Mouse (Mus musculus) neural tube, postnatal 0 days (tissue): ENCODE results near the gene Txndc17. TPM values are rescaled to one million over a fixed set of nuclear protein-coding genes. Genes with fewer than 3 reads are reported as not detected.

Experiments
- polyA plus RNA-seq: library from polyadenylated mRNA; unstranded; fragments of >200 nt; fragmentation: Nextera tagmentation; extraction: Ambion mirVana; gene quantifications from 2 replicates; pipeline ENCODE4 v1.2.1, GENCODE M21; 2015

Gene Txndc17
- polyA plus RNA-seq = 162 and 180 TPM in 2 replicates

DNA sequence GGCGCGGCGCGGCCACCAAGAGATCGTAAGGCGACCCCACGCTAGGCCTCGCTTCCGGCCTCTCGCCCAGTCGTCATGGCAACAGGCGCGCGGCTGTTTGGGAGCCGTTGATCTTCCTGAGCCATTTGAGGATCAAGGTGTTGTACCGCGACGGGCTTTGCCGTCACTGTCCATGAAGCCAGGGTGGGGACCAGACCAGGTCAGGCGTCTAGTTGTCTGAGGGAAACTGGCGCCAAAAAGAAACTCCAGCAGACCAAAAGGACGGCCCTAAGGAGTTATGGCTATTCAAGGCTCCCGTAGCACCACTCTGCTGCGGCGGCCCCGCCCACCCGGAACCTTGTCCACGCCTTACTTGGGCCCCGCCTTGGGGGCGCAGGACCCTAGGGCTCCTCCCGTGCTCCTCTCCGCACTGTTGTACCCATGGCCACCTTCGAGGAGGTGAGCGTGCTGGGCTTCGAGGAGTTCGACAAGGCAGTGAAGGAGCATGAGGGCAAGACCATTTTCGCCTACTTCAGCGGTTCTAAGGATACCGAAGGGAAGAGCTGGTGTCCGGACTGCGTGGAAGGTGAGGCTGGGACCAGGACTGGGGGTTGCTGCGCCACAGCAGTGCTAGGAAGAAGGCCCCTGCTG lies at the start of gene Txndc17, which contains the start of gene 4933427D14Rik:
TSS of gene Txndc17 (plus strand) at position 344 of the 630 bp plus-strand sequence.
TSS of gene 4933427D14Rik (minus strand) at position 256 of the 630 bp plus-strand sequence.

DNA sequence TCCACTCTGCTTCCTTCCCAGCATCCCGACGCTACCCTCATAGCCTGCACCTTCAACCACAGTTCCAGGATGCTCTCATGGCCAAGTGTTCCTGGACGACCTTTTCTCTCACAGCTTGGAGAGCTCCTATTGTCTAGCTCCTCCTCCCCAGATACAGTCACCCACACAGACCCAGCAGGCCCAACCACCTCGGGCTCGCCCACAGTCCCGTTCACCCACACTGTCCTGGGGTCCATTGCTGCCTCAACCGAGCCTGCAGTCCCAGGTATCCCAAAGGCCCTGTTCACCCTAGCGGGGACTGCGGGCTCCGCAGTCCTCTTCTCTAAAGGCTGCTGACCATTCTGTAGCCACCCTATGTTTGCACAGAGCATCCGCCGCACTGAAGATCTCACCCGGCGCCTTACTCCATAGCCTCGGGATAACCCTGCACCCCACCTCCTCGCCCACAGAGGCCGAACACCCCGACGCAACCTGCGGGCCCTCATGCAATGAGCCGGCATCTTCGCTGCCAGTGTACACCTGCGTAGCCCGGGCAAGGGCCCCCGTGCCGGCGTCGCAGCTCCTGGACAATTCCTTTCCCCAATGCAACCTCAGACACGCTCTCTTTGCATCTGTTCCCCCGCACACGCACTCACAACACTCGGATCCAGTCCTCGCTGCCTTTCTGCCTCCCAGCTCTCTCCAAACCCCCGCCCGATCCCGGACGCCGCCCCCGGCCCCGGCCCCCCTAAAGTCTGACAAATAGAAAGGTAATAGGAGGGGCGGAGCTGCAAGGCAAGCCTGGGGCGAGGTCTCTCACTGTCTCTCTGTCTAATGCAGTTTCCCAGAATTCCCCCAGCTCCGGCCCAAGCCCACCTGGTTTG lies 775 bp upstream of the Txndc17 start, which contains the start of gene Gm43951:
TSS of gene Gm43951 (minus strand) at position 500 of the 863 bp plus-strand sequence.

DNA sequence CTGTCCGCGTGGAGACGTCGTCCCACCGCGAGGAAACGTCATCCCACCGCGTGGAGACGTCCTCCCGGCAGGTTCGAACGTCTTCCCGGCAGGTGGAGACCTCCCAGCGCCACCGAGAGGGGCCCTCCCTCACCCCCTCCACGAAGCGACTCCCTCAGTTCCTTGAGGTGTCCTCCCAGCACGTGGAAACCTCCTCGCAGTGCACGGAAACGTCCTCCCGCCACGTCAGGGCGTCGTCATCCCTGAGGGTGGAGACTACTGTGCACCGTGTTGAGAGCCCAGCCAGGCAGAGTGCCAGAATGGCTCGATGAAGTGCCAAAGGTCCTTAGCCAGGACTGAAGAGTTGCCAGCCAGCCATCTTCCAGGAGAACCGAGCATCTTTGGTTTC lies 8.1 kb downstream of the Txndc17 start, which contains the start of gene Med31:
TSS of gene Med31 (minus strand) at position 183 of the 388 bp plus-strand sequence.

Other genes starting within 250 kb of the Txndc17 start
- 0.10 and 0.13 TPM in 2 replicates for gene Aipl1, start 170.0 kb upstream of the Txndc17 start, polyA plus RNA-seq
- 14.3 and 14.7 TPM in 2 replicates for gene Pimreg, start 165.5 kb upstream of the Txndc17 start, polyA plus RNA-seq
- gene Pitpnm3, start 71.8 kb upstream of the Txndc17 start, polyA plus RNA-seq = 8.4 and 9.9 TPM in 2 replicates
- 1.3 and 1.6 TPM in 2 replicates for gene Gm43951, start 707 bp upstream of the Txndc17 start, polyA plus RNA-seq
- gene 4933427D14Rik, start 88 bp upstream of the Txndc17 start, polyA plus RNA-seq = 21.9 and 22.9 TPM in 2 replicates
- gene Med31, start 8.0 kb downstream of the Txndc17 start, polyA plus RNA-seq = 46.2 and 51.1 TPM in 2 replicates
- 5.3 and 5.4 TPM in 2 replicates for gene Slc13a5, start 59.7 kb downstream of the Txndc17 start, polyA plus RNA-seq
- gene Xaf1, start 94.1 kb downstream of the Txndc17 start, polyA plus RNA-seq = 5.9 and 8.1 TPM in 2 replicates
- gene Fbxo39, start 106.9 kb downstream of the Txndc17 start, polyA plus RNA-seq = 0.13 TPM in 1 of 2 replicates, not detected in the other
- gene Tekt1, start 154.9 kb downstream of the Txndc17 start, polyA plus RNA-seq = 5.7 TPM in 2 replicates
- 8.3 and 8.5 TPM in 2 replicates for gene Smtnl2, start 204.2 kb downstream of the Txndc17 start, polyA plus RNA-seq
- gene Ggt6, start 228.0 kb downstream of the Txndc17 start, polyA plus RNA-seq = 0.12 TPM in 1 of 2 replicates, not detected in the other
- 54.2 and 56.1 TPM in 2 replicates for gene Mybbp1a, start 233.8 kb downstream of the Txndc17 start, polyA plus RNA-seq